ENCODE assay signal across 16 mouse cellular contexts in genomic region chr15:86326341-86326740, GRCm38 (mm10).
"Had no signal": no experiment of that assay in that cellular context is flagged by ENCODE, and none has a peak within 500 bp of the region (broad histone marks: within the 10 kb centered on the region; RNA-seq: fewer than 3 reads in every experiment).

No protein-coding gene starts in this region.

- H3K4me2 ChIP-seq: liver, embryonic 13.5 days; midbrain, embryonic 13.5 days had no signal

- H3K27me3 ChIP-seq: liver, embryonic 13.5 days; midbrain, embryonic 13.5 days had no signal

- H3K4me3 ChIP-seq: layer of hippocampus, adult 2 months; liver, embryonic 13.5 days; midbrain, embryonic 10.5 days; midbrain, embryonic 13.5 days; myocyte had no signal

- H3K27ac ChIP-seq: layer of hippocampus, adult 2 months; liver, embryonic 13.5 days; macrophage; midbrain, embryonic 10.5 days; midbrain, embryonic 13.5 days had no signal

- H3K4me1 ChIP-seq: liver, embryonic 13.5 days; midbrain, embryonic 10.5 days had no signal

- ATAC-seq: intestine, postnatal 0 days; midbrain, embryonic 13.5 days; midbrain, embryonic 16.5 days had no signal

- H3K9ac ChIP-seq: liver, embryonic 13.5 days; midbrain, embryonic 13.5 days had no signal

- H3K9me3 ChIP-seq: liver, embryonic 13.5 days; midbrain, embryonic 10.5 days; midbrain, embryonic 13.5 days had no signal

- DNase-seq: kidney, postnatal 14 days; layer of hippocampus, adult 9-11 months; liver, embryonic 13.5 days; lung, adult 2 months; retina, postnatal 1 day; right cerebral cortex, postnatal 25 days; spleen, adult 18-20 months; thymus, adult 18-20 months; thymus, postnatal 36 days had no signal

- H3K36me3 ChIP-seq: liver, embryonic 13.5 days; midbrain, embryonic 10.5 days had no signal
